Mouse (Mus musculus) large intestine, adult 2 months (tissue): Measurements from ENCODE around the gene Ddx17. TPM values are rescaled to one million over a fixed set of nuclear protein-coding genes. Genes with fewer than 3 reads are reported as not detected.
A peak's percentile ranks its signal among the peaks of the same experiment; 100 is the strongest.

Experiments used
- DNase-seq: peaks from one replicate; pipeline ENCODE4 v3.0.0-alpha.2; 2012; ENCODE audit warnings: low read depth, low spot score
- WGBS: fragments of 180-500 bp; shearing (Covaris S2); methylation state at CpG from one replicate; pipeline ENCODE4 v1.1.7; 2018; 5-methylcytosine and 5-hydroxymethylcytosine counted together
- polyA plus RNA-seq: library from polyadenylated mRNA; depleted of rRNA; stranded (reverse); fragments of >200 nt; gene quantifications from 2 replicates; pipeline ENCODE4 v1.2.3, GENCODE M21; 2012

The Ddx17 gene
- polyA plus RNA-seq, 1 experiment: 91.2 TPM

DNA sequence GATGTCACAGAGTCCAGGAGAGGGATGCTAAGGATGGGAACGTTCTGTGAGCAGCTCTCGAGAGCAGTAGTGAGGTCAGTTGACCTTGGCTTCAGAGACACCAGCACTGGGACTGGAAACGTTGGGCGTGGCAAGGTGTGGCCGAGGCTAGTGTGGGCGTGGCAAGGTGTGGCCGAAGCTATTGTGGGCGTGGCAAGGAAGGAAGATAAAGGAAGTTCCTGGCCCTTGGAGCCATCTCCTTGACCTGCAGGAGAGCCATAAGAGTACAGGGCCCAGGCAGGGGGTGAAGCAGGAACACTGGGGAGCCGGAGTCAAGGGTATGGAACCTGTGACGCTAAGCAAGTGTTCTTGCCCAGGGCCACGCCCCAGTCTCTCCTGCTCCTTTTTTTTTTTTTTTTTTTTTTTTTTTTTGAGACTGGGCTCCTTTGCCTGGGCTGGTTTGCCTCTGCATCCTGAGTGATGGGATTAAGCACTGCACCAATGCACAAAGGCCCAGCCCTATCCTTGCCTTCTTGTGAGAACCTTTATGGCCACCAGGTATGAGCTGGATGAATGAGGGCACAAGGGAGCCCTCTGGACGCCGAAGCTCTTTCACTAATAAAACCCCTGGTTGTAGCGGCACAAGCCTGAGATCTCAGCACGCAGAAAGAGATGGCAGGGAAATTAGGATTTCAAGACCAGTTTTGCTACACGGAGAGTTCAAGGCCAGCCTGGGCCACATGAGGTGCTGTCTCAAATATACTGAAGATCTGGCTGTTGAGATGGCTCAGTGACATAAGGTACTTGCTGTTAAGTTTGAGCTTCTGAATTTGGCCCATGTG is 26.9 kb downstream of the Ddx17 start:
- no peak for DNase-seq
- WGBS: 47% methylated on average over 16 of the region's 16 CpGs

DNA sequence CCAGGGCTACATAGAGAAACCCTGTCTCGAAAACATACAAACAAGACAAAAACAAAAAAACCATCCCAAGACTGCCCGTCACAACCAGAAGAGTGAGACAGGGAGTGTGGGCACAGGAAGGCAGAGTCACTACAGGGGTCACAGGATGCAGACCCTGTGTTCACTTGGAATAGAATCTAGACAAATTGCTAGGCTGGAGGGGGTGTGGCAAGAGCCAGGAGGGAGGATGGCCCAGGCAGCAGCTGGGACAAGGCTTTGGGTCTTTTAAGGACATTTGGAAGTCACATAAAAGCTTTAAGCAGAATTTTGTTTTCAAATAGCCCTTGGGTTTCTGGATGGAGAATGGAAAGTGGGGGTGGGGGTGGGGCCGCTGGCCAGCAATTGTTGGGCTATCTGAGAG is 28.0 kb downstream of the Ddx17 start:
- 78% methylated on average over 3 of the region's 3 CpGs for WGBS
- no peak for DNase-seq

- no peak for DNase-seq
- 85% methylated on average over 4 of the region's 4 CpGs for WGBS
Observed at GRCm38 (mm10) chr15:79517710-79518109, 28.8 kb downstream of the Ddx17 start.

DNA sequence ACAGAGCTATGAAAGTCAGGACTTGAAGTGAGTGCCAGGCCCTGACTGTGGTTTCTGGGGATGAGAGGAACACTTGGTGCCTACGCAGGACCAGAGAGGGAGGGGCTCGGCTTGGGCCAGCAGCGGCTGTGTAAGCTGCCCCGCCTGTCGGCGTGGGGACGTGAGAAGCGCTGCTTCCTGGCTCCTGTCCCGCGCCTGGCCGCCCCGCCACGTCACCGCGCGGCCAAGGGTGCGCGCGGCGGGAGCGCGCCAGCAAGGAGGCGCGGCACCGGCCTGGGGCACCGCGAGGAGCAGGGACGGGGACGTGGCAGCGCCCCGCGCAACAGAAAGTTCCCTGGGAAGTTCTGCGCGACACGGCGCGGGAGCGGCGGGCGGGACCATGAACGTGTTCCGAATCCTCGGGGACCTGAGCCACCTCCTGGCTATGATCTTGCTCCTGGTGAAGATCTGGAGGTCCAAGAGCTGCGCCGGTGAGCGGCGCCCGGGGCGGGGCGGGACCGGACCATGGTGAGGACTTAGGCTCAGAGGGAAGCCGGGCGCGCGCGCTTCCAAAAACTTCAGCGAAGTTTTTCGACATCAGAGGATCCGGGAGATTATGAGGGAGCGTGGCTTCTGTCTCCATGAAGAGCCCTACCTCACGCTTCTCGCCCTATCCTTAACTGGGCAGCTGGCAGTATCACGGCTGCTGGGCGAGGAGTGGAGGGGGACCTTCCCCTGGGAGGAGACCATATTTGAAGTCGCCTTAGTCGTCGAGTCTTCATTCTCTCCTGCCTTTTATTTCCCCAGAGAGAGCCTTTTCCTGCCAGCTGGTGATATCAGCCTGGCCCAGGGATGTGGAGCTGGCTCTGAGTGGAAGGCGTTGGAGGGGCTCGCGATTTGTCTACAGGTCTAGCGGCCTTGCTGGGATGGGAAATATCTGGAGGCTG is 30.1 kb downstream of the Ddx17 start, which contains the start of gene Kdelr3:
Gene Kdelr3, plus strand, starts transcription at position 241 of the 926 bp plus-strand sequence.
- DNase-seq: peak; percentile 29
- WGBS: 1% methylated on average over 70 of the region's 71 CpGs

DNA sequence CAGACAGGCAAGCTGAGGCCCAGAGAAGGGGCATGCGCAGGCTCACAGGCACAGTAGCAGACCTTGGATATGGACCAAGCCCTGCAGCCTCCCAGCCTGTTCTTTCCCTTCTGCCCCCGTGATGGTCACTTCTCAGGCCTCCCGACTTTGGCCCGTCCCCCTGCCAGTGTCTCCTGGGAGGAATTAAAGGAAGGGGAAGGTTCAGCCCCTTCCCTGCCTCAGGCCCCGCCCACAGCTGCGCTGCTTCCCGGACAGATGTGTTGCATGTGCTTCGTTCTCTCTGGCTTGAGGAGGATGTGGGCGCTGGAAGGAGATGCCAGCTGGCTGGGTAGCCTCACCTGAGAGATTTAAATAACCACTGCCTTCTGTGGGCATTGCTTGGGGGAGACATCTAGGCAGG is 32.6 kb downstream of the Ddx17 start:
- WGBS: 10% methylated on average over 9 of the region's 9 CpGs
- DNase-seq: no peak

DNA sequence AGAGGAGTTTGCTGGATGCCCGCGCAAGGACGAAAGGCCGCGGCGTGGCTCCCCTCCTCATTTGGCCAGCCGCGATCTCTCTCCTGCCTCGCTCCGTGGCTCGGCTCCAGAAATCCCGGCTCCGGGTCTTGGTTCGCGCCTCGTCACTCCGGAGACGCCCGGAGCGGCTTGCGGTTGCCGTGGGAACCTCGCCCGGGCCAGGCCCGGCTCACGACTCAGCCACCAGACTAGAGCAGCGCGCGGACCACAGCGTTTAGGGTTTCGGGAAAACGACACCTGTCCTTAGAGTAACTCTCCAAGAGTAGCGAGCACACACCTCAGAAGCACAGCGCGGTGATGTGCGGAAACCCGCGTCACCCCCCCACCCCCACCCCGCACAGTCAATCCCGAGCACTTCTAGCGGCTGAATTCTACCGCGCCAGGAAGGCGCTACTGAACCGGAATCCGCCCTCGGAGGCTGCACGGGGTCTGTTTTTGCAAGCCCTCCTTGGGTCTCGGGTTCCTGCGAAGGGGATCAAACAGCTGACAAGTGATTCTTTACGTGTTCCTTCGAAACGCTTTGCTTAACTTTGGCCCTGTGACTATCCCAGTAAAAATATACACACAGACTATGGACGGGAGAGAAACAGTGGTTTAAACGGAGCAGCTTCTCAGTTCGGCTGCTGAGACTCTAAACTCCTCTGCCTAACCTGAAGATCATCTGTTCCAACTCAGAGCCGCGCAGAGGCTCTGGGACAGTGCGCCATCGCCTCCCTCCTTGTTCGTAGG is 34.8 kb downstream of the Ddx17 start:
- WGBS: 6% methylated on average over 61 of the region's 61 CpGs
- no peak for DNase-seq

DNA sequence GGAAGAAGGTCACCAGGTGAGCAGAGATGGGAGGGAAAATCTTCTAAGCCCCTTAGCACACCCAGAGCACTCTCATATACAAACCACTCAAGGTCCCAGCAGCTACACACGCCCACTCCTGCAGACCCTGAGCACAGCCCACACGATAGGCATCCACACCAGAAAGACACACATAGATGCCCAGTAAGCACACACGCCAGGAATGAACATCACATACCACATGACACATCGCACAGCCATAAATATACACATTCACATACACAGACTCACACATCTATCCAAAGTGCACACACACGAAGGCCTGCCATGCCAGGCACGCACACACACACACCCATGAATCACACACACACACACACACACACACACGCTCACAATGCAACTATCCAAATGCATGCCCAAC is 36.1 kb downstream of the Ddx17 start:
- DNase-seq: no peak
- 76% methylated on average over 7 of the region's 7 CpGs for WGBS

GRCm38 (mm10) chr15:79509998-79510397 is 36.5 kb downstream of the Ddx17 start:
- 43% methylated on average over 6 of the region's 6 CpGs for WGBS

DNA sequence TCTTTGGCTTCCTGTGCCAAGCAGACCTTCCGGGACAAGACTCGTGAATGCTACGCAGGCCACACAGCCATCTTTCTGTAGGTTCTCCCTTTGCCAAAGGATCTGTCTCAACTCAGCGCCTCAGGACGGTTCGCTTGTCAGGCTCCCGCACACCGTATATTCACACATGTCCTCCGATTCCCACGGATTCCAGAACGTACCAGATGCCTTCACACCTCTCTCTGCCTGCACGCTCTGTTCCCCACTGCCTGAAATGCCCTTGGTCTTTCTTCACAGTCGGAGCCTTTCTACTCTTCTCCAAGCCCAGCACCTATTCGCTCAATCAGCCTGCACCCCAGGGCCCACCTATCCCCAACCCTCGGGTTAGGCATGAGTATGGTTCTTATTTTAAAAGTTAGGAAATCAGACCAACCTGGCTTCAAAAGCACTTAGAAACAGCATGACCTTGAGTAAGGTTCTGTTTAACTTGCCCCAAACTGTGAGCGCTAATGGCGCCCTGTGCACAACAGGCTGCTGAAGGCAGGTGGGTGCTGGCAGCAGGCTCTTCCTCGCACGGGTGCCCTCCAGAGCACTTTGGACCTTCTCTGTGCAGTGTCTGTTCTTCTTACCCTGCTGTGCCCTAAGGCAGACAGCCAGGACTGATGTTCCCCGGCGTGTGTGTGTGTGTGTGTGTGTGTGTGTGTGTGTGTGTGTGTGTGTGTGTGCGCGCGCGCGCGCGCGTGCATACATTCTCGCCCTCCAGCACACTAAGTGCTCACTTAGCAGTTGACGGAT is 39.3 kb downstream of the Ddx17 start:
- DNase-seq: no peak
- 51% methylated on average over 31 of the region's 31 CpGs for WGBS

More at GRCm38 (mm10) chr15:79509998-79510397, 36.5 kb downstream of the Ddx17 start:
- DNase-seq: no peak

DNA sequence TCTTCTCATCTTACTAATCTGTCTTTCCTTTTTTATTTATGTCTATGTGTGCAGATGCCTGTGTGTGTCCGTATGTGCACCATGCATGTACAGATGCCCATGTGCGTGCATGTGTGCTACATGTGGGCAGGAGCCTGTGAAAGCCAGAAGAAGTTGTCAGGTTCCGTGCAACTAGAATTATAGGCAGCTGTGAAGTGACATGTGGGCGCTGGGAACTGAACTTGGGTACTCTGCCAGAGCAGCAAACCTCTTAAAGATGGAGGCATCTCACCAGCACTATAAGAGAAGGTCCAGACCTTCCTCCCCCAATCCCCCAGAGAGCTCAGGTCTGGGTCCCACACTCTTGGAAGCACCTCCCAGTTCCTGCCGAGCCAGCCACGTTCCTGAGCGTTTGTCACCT is 40.1 kb downstream of the Ddx17 start:
- DNase-seq: no peak
- 33% methylated on average over 7 of the region's 7 CpGs for WGBS

GRCm38 (mm10) chr15:79505616-79506283 is 40.8 kb downstream of the Ddx17 start:
- WGBS: 1% methylated on average over 64 of the region's 71 CpGs
- no peak for DNase-seq

DNA sequence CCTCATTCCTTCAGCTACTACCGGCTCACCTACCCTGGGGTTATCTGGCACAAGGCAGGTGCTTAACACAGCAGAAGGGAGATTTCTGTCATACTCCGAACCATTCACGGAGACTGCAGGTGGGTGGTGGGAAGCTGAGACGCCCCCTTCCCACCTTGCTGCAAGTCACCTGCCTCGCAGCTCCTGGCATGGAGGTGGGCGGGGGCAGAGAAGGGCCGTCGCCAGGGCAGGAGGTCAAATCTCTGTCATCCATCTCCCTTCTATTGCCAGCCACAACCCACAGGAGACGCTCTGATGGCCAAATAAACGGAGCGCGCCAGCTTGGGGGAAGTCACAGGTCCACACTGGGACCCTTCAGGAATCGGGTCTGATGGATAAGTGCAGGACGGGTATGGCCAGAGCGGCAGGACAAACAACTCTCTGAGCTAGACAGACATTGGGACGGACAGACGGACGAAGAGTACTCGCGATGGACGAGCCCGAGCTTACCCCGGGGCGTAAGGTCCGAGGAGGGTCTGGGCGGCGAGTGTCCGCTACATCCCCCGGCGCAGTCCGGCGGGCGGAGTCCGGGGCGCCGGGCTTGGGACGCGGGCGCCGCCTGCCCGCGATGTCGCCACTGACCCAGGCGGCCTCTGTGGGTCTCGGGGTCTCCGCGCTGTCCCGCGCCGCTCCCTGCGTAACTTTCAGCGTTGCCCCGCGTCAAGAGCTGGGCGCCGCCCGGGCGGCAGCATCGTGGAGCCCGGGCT is 41.7 kb downstream of the Ddx17 start, which contains the start of gene Kcnj4:
Gene Kcnj4, minus strand, starts transcription at position 535 of the 746 bp plus-strand sequence.
- 2% methylated on average over 60 of the region's 60 CpGs for whole genome bisulfite sequencing
- DNase-seq: no peak

DNA sequence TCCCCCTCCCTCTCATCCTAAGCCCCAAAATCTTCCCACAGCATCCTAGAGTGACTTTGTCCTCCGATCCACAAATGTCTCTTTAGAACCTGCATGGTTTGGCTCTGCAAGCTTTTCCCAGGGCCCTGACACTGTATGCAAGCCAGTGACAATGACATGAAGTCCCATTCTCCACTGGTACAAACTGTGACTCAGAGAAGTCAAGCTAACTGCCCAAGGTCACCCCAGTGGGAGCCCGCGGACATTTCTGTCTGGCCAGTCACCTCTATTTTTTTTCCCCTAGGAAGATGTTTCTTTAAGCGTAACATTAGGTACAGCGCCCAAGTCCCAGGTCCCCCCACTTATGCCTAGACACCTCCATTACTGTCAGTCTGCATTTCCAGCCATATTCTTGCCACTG is 43.1 kb downstream of the Ddx17 start:
- WGBS: 66% methylated on average over 5 of the region's 5 CpGs
- no peak for DNase-seq

GRCm38 (mm10) chr15:79502891-79503341 is 43.6 kb downstream of the Ddx17 start:
- WGBS: 21% methylated on average over 18 of the region's 18 CpGs
- DNase-seq: no peak

DNA sequence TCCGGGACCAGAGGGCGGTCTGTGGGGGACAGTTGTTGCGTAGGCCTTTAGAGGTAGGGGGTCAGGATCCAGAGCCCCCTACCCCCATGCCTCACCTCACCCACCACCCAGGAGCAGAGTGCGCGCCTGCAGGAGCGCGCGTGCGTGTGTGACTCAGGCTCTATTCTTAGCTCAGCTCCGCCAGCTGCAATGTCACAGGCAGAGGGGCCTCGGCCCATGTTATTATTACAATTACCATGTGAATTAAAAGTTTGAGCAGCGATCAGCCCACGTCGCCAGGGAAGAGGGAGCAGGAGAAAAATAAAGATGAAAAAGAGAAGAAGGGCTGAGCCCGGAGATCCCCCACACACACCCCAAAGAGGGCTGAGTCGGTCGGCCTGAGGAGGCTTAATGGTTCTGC is 46.4 kb downstream of the Ddx17 start:
- no peak for DNase-seq
- 76% methylated on average over 17 of the region's 17 CpGs for WGBS

- DNase-seq: no peak
- WGBS: 37% methylated on average over 18 of the region's 18 CpGs
Observed at GRCm38 (mm10) chr15:79493527-79493926, 53.0 kb downstream of the Ddx17 start.

GRCm38 (mm10) chr15:79489463-79489862 is 57.1 kb downstream of the Ddx17 start:
- no peak for DNase-seq
- 62% methylated on average over 11 of the region's 11 CpGs for WGBS
